Mouse (Mus musculus) heart, adult 2 months (tissue): ENCODE measurements around the gene Srek1ip1.

Experiments used
- CTCF ChIP-seq: fragments of 200-600 bp; IDR thresholded peaks from 2 replicates; pipeline ENCODE4 v1.8.1; 2022; ENCODE audit warnings: antibody characterized with exemption, mild to moderate bottlenecking, moderate library complexity
- POLR2A ChIP-seq: fragments of 200-500 bp; IDR thresholded peaks from 2 replicates; pipeline ENCODE4 v1.6.1; 2011; ENCODE audit warnings: mild to moderate bottlenecking, low read depth, low read length, control low read depth; ENCODE audit not compliant: insufficient read depth

DNA sequence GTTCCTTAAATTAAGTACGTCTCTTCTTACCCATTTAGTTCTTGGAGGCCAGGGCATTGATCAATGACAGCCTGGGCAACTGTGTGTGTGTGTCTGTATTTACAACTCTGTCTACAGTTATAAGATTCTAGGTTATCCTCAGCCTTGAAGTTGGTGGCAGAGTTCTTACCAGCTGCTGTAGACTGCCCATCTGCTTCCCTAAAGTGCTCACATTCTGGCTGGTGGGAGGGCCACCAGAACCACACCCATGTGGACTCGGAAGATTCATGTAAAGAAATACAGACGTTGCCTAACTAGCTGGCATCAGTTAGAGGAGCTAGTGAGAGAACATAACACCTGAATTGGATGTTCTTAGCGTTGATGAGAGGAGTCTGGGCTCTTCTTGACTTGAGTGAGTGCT is 49.7 kb downstream of the Srek1ip1 start:
- no peak for TF ChIP-seq POLR2A
- no peak for TF ChIP-seq CTCF
